Mouse (Mus musculus): ENCODE measurements around the gene Pdlim3.

DNA sequence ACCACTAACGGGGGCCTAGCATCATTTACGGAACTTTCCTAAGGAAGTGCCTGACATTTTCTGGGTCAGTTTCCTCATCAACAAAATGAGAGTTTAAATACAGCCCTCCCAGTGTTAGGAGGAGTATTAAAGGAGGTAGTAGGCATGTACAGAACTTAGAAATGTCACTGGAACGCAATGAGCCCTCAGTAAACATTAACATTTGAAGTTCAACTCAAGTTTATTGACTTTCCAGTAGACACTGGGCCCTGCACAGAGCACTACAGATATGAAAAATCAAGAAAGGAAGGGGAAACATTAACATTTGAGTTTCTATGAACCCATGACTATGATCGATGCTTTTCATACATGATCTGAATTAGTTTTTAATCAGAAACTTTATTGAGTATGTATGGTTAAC lies 30.1 kb upstream of the Pdlim3 start:
- TF ChIP-seq CTCF (IDR thresholded peaks at IDR 0.05; ENCODE audit: extremely low read depth, insufficient read depth, low read length): no peak
- no peak for TF ChIP-seq POLR2A (IDR thresholded peaks at IDR 0.05; ENCODE audit: extremely low read depth, insufficient read depth, low read length)
